Mouse (Mus musculus) bone marrow macrophage, adult 2 months (primary cell): ENCODE data around the gene Zmpste24.

ENCODE experiments used
- CTCF ChIP-seq: IDR thresholded peaks from 2 replicates; pipeline ENCODE4 v1.5.1; 2012; ENCODE audit warnings: low read depth, mild to moderate bottlenecking, low read length, moderate library complexity
- POLR2A ChIP-seq: IDR thresholded peaks from 2 replicates; pipeline ENCODE4 v1.6.1; 2012; ENCODE audit warnings: mild to moderate bottlenecking, low read depth, low read length, borderline replicate concordance

GRCm38 (mm10) chr4:121042946-121043345 is 55.1 kb downstream of the Zmpste24 start:
- TF ChIP-seq POLR2A: no peak
- no peak for TF ChIP-seq CTCF
